Mouse (Mus musculus): ENCODE measurements around the gene Tmem11.

- TF ChIP-seq CTCF (IDR thresholded peaks at IDR 0.05; ENCODE audit: low read depth, low read length) (no peak), POLR2A (IDR thresholded peaks at IDR 0.05; ENCODE audit: insufficient read depth, low read length) (no peak)
Observed at GRCm38 (mm10) chr11:60912525-60912973, 33.5 kb upstream of the Tmem11 start.
